Mouse (Mus musculus) CH12.LX (cell line): Measurements from ENCODE around the gene Ahrr. TPM values are rescaled to one million over a fixed set of nuclear protein-coding genes. Genes with fewer than 3 reads are reported as not detected.

Experiments used
- DNase-seq: peaks from one replicate; pipeline ENCODE4 v3.0.0-alpha.2; 2013; ENCODE audit errors: extremely low read depth
- H3K27ac ChIP-seq: 2 replicates; pipeline ENCODE4 v1.5.1; 2012; ENCODE audit warnings: low read depth, mild to moderate bottlenecking, control low read depth, moderate library complexity; ENCODE audit not compliant: insufficient read depth
- H3K27me3 ChIP-seq: replicated peaks from 2 replicates; pipeline ENCODE3; 2012; ENCODE audit warnings: inconsistent platforms
- H3K36me3 ChIP-seq, 2 experiments: replicated peaks in 1 of 2; 2 replicates each; pipeline versions ENCODE3 to v1.6.1; 2012; ENCODE audit warnings: inconsistent platforms in 1 of 2, low read length in 1 of 2, mild to moderate bottlenecking in 1 of 2, mixed read lengths in 1 of 2, moderate library complexity in 1 of 2; ENCODE audit not compliant: control insufficient read depth in 1 of 2, insufficient read depth in 1 of 2
- H3K4me1 ChIP-seq, 2 experiments: 2 replicates each; pipeline ENCODE4 v1.6.1; 2012; ENCODE audit warnings: inconsistent platforms in 1 of 2, moderate library complexity in 1 of 2; ENCODE audit not compliant: insufficient read depth in 2 of 2, control insufficient read depth in 1 of 2
- H3K4me2 ChIP-seq: 2 replicates; pipeline ENCODE4 v1.6.1; 2012; ENCODE audit warnings: low read depth, mild to moderate bottlenecking, control low read depth; ENCODE audit not compliant: poor library complexity, insufficient read depth, severe bottlenecking
- H3K4me3 ChIP-seq, 3 experiments: fragments of 150-350 bp in 1 of 3; sonication (generic) in 1 of 3; replicated peaks in 1 of 3; 2 replicates each; pipeline versions ENCODE3 to v1.5.1; 2011 to 2012; ENCODE audit warnings: low read depth in 2 of 3, low read length in 2 of 3, mild to moderate bottlenecking in 2 of 3, moderate library complexity in 2 of 3, control low read depth in 1 of 3, improper control_type of control experiment in 1 of 3, inconsistent platforms in 1 of 3, mixed read lengths in 1 of 3; ENCODE audit not compliant: poor library complexity in 1 of 3
- H3K79me2 ChIP-seq: replicated peaks from 2 replicates; pipeline ENCODE4 v1.6.1; 2012; ENCODE audit warnings: mild to moderate bottlenecking, moderate library complexity; ENCODE audit not compliant: control insufficient read depth, poor library complexity, insufficient read depth, severe bottlenecking; ENCODE audit errors: extremely low read depth
- H3K9ac ChIP-seq: 2 replicates; pipeline ENCODE4 v1.6.1; 2012; ENCODE audit warnings: low read depth, mild to moderate bottlenecking, control low read depth, moderate library complexity; ENCODE audit not compliant: insufficient read depth
- H3K9me3 ChIP-seq: replicated peaks from 2 replicates; pipeline ENCODE3; 2012; ENCODE audit warnings: low read length, inconsistent platforms, mixed read lengths
- BHLHE40 ChIP-seq: IDR thresholded peaks from 2 replicates; pipeline ENCODE4 v1.6.1; 2011; ENCODE audit warnings: mild to moderate bottlenecking, low read depth, low read length, improper control_type of control experiment
- CHD1 ChIP-seq: IDR thresholded peaks from 2 replicates; pipeline ENCODE4 v1.6.1; 2012; ENCODE audit warnings: low read depth, low read length, improper control_type of control experiment, inconsistent platforms
- CTCF ChIP-seq, 2 experiments: IDR thresholded peaks in 1 of 2; conservative IDR thresholded peaks in 1 of 2; 2 replicates each; pipeline ENCODE4 v1.5.1; 2011 to 2012; ENCODE audit warnings: low read depth in 2 of 2, low read length in 2 of 2, improper control_type of control experiment in 1 of 2, inconsistent platforms in 1 of 2, mild to moderate bottlenecking in 1 of 2, moderate library complexity in 1 of 2
- E2F4 ChIP-seq: IDR thresholded peaks from 2 replicates; pipeline ENCODE4 v1.6.1; 2011; ENCODE audit warnings: low read depth, low read length, improper control_type of control experiment; ENCODE audit not compliant: insufficient replicate concordance
- ELF1 ChIP-seq: IDR thresholded peaks from 2 replicates; pipeline ENCODE4 v1.6.1; 2014; ENCODE audit warnings: low read depth, mild to moderate bottlenecking, inconsistent platforms, low read length, improper control_type of control experiment
- EP300 ChIP-seq: IDR thresholded peaks from 2 replicates; pipeline ENCODE4 v1.6.1; 2011; ENCODE audit warnings: low read length, improper control_type of control experiment
- HCFC1 ChIP-seq: IDR thresholded peaks from 2 replicates; pipeline ENCODE4 v1.6.1; 2012; ENCODE audit warnings: low read depth, mild to moderate bottlenecking, inconsistent platforms, low read length, improper control_type of control experiment
- JUN ChIP-seq: IDR thresholded peaks from 2 replicates; pipeline ENCODE4 v1.6.1; 2011; ENCODE audit warnings: low read depth, mild to moderate bottlenecking, low read length, improper control_type of control experiment, moderate library complexity; ENCODE audit not compliant: insufficient read depth
- JUND ChIP-seq: conservative IDR thresholded peaks from 2 replicates; pipeline ENCODE4 v1.6.1; 2011; ENCODE audit warnings: low read depth, low read length, improper control_type of control experiment
- KAT2A ChIP-seq: IDR thresholded peaks from 2 replicates; pipeline ENCODE4 v1.6.1; 2012; ENCODE audit warnings: low read length, improper control_type of control experiment, inconsistent platforms; ENCODE audit not compliant: insufficient replicate concordance
- MAFK ChIP-seq: IDR thresholded peaks from 2 replicates; pipeline ENCODE4 v1.6.1; 2011; ENCODE audit warnings: low read length, improper control_type of control experiment; ENCODE audit not compliant: insufficient replicate concordance
- MAZ ChIP-seq: IDR thresholded peaks from 2 replicates; pipeline ENCODE4 v1.6.1; 2012; ENCODE audit warnings: low read depth, mild to moderate bottlenecking, inconsistent platforms, low read length, improper control_type of control experiment, moderate library complexity
- MEF2A ChIP-seq: IDR thresholded peaks from 2 replicates; pipeline ENCODE4 v1.6.1; 2014; ENCODE audit warnings: low read depth, mild to moderate bottlenecking, inconsistent platforms, low read length, improper control_type of control experiment, borderline replicate concordance
- MXI1 ChIP-seq: IDR thresholded peaks from 2 replicates; pipeline ENCODE4 v1.6.1; 2011; ENCODE audit warnings: mild to moderate bottlenecking, low read depth, low read length, improper control_type of control experiment
- NELFE ChIP-seq: IDR thresholded peaks from 2 replicates; pipeline ENCODE4 v1.6.1; 2011; ENCODE audit warnings: low read depth, low read length, improper control_type of control experiment
- NRF1 ChIP-seq: IDR thresholded peaks from 2 replicates; pipeline ENCODE4 v1.6.1; 2014; ENCODE audit warnings: low read depth, mild to moderate bottlenecking, inconsistent platforms, low read length, improper control_type of control experiment, moderate library complexity
- PAX5 ChIP-seq: IDR thresholded peaks from 2 replicates; pipeline ENCODE4 v1.6.1; 2012; ENCODE audit warnings: low read length, inconsistent platforms, mixed read lengths
- POLR2A ChIP-seq: IDR thresholded peaks from 2 replicates; pipeline ENCODE4 v1.6.1; 2011; ENCODE audit warnings: low read depth, mild to moderate bottlenecking, improper control_type of control experiment, low read length
- POLR2AphosphoS2 ChIP-seq: IDR thresholded peaks from 2 replicates; pipeline ENCODE4 v1.6.1; 2011; ENCODE audit warnings: low read depth, low read length, improper control_type of control experiment
- SIN3A ChIP-seq: IDR thresholded peaks from 2 replicates; pipeline ENCODE4 v1.6.1; 2012; ENCODE audit warnings: low read length, improper control_type of control experiment, inconsistent platforms
- SMC3 ChIP-seq: IDR thresholded peaks from 2 replicates; pipeline ENCODE4 v1.6.1; 2011; ENCODE audit warnings: low read depth, low read length, improper control_type of control experiment
- UBTF ChIP-seq: IDR thresholded peaks from 2 replicates; pipeline ENCODE4 v1.6.1; 2012; ENCODE audit warnings: low read depth, mild to moderate bottlenecking, inconsistent platforms, low read length, improper control_type of control experiment, moderate library complexity
- USF1 ChIP-seq: IDR thresholded peaks from 2 replicates; pipeline ENCODE4 v1.6.1; 2014; ENCODE audit warnings: low read depth, mild to moderate bottlenecking, inconsistent platforms, low read length, improper control_type of control experiment
- USF2 ChIP-seq: conservative IDR thresholded peaks from 2 replicates; pipeline ENCODE4 v1.6.1; 2011; ENCODE audit warnings: low read depth, low read length, improper control_type of control experiment
- ZMIZ1 ChIP-seq: IDR thresholded peaks from 2 replicates; pipeline ENCODE4 v1.6.1; 2012; ENCODE audit warnings: low read depth, mild to moderate bottlenecking, inconsistent platforms, low read length, improper control_type of control experiment
- dilution Hi-C: fragments of 300-500 bp; cut with MboI; formaldehyde crosslinking; loops from 2 replicates; pipeline ENCODE4 v1.14.3; 2020; ENCODE audit warnings: low sequenced_read_pairs; ENCODE audit not compliant: extremely low pct_unique_long_range_greater_than_20kb, extremely low pct_ligation_motif_present
- in situ Hi-C: fragments of 300-500 bp; cut with MboI; formaldehyde crosslinking; loops from 3 replicates; pipeline ENCODE4 v1.14.3; 2019; ENCODE audit warnings: low sequenced_read_pairs, low pct_ligation_motif_present, low pct_unique_long_range_greater_than_20kb, mixed read lengths
- polyA plus RNA-seq: library from polyadenylated mRNA; unstranded; fragments of >175 nt; gene quantifications from 2 replicates; pipeline ENCODE4 v1.2.1, GENCODE M21; 2012; ENCODE audit warnings: low read depth; ENCODE audit not compliant: insufficient read length
- total RNA-seq, 2 experiments: library from RNA; depleted of rRNA; stranded (reverse); fragments of 300-350 nt in 1 of 2; fragments of >200 nt in 1 of 2; gene quantifications; 2 replicates each; pipeline ENCODE4 v1.2.3; 2012 to 2014

The Ahrr gene
- total and polyA plus RNA-seq, 3 experiments: 0.90 to 1.0 (median 1.0) TPM

GRCm38 (mm10) chr13:74305380-74305779 is 13.2 kb upstream of the Ahrr start:
- H3K9me3 ChIP-seq: no peaks in the 10 kb centered on the region
- dilution Hi-C loops (no loop called here), in situ Hi-C loops (loop anchor here (10.0 kb wide), 1 partner anchor 351 kb away; no protein-coding TSS in a partner anchor)
- H3K36me3 ChIP-seq: peaks cover 67 to 91% of the 10 kb centered on the region in 2 experiments
- no peaks in the 10 kb centered on the region for H3K4me1 ChIP-seq
- H3K27me3 ChIP-seq: no peaks in the 10 kb centered on the region
- no peak overlapping the region for H3K27ac ChIP-seq
- H3K79me2 ChIP-seq: no peaks in the 10 kb centered on the region
- no peak overlapping the region for H3K9ac ChIP-seq
- TF ChIP-seq JUN (no peak), KAT2A (no peak), MEF2A (no peak), MAZ (no peak), MXI1 (no peak), BHLHE40 (no peak), PAX5 (no peak), USF2 (no peak), E2F4 (no peak), MAFK (no peak), POLR2A (no peak), UBTF (no peak), NELFE (no peak), EP300 (no peak), ZMIZ1 (no peak), CHD1 (no peak)
- DNase-seq: no peak
- H3K4me2 ChIP-seq: no peak overlapping the region
- no peak overlapping the region for H3K4me3 ChIP-seq

- H3K27me3 ChIP-seq: no peaks in the 10 kb centered on the region
- H3K9me3 ChIP-seq: no peaks in the 10 kb centered on the region
- H3K79me2 ChIP-seq: no peaks in the 10 kb centered on the region
- no peak overlapping the region for H3K27ac ChIP-seq
- H3K36me3 ChIP-seq: peaks cover 51 to 62% of the 10 kb centered on the region in 2 experiments
- peaks cover 0 to 3% of the 10 kb centered on the region in 2 experiments; a peak in 1 of 4 replicates for H3K4me1 ChIP-seq
- peak; percentile 13 for DNase-seq
- dilution Hi-C loops: no loop called here
- in situ Hi-C loops: loop anchor here (5.0 to 10.0 kb wide), 2 partner anchors 110 to 348 kb away; no protein-coding TSS in a partner anchor
- H3K4me3 ChIP-seq: no peak overlapping the region
- no peak overlapping the region for H3K9ac ChIP-seq
- TF ChIP-seq ELF1: no peak
- TF ChIP-seq POLR2AphosphoS2: no peak
- no peak for TF ChIP-seq NRF1
- no peak for TF ChIP-seq USF1
- no peak for TF ChIP-seq BHLHE40
- no peak for TF ChIP-seq HCFC1
- no peak for TF ChIP-seq SIN3A
- TF ChIP-seq JUN: no peak
- TF ChIP-seq CTCF (conservative IDR thresholded peaks at IDR 0.05 in 1 of 2, IDR thresholded peaks at IDR 0.05 in 1 of 2; ENCODE audit: low read depth in 2 of 2, low read length in 2 of 2): peak; percentile 15 to 55; a peak in 3 of 4 replicates
- no peak for TF ChIP-seq MAFK
- peak; percentile 15; the same call in 1 of the 2 replicates for TF ChIP-seq SMC3
- no peak for TF ChIP-seq JUND
- no peak for TF ChIP-seq E2F4
- TF ChIP-seq, all 38 proteins: peak for 2
- no peak overlapping the region for H3K4me2 ChIP-seq
Observed at GRCm38 (mm10) chr13:74302050-74303037, 10.2 kb upstream of the Ahrr start.
